Mouse (Mus musculus) spleen, postnatal 4 days (tissue): ENCODE measurements around the gene Exog.

Source experiments
- DNase-seq, 2 experiments: peaks; one replicate each; pipeline ENCODE4 v3.0.0; 2022; ENCODE audit warnings: low spot score in 2 of 2

Exog gene

DNA sequence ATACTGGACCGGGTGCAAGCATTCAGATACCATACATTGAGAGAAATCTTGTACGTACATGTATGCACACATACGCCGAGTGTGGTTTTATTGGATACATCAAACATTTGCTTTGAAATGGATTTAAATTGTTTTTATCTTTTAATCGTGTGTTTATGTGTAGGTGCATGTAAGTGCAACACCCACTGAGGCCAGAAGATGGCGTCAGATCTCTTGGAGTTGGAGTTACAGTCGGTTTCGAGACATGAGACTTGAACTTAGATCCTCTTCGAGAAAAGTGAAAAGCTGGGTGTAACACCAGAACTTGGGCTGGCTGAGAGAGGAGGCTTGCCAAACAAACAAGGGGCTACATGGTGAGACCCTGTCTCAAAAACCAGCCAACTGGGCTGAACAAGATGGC is 58.9 kb downstream of the Exog start:
- DNase-seq = no peak

- no peak for DNase-seq
Measured at GRCm38 (mm10) chr9:119504981-119505658, 60.4 kb downstream of the Exog start.

GRCm38 (mm10) chr9:119510902-119511301 is 66.2 kb downstream of the Exog start:
- DNase-seq = no peak

GRCm38 (mm10) chr9:119512993-119513392 is 68.2 kb downstream of the Exog start:
- no peak for DNase-seq

DNA sequence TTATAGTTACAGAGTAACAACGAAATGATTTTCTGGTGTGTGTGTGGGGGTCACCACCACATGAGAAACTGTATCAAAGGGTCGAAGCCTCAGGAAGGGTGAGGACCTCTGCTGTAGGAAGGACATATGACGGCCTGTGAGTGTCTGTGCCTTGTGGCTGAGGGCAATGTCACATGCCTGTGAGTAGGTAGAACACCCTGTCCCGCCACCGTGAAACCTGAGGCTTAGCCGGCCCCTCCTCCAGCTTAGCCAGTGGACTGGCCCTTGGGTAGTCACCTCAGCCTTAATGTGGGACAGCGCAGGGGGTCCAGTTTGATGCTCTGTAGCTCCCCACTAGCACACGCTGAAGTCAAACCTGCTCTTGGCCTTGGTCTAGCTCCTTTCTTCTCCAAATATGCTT is 69.1 kb downstream of the Exog start:
- no peak for DNase-seq

GRCm38 (mm10) chr9:119514986-119515385 is 70.2 kb downstream of the Exog start:
- DNase-seq = no peak
